Mouse (Mus musculus) stomach, postnatal 0 days (tissue): ENCODE measurements at regions not wholly inside any gene's neighbourhood (a gene's known extent, or its start where the extent isn't known, plus 50 kb on each side); places are given as distances from the start of the nearest gene placed in this dataset.

Experiments
- CTCF ChIP-seq: IDR thresholded peaks from 2 replicates; pipeline ENCODE4 v1.5.1; 2016; ENCODE audit warnings: antibody characterized with exemption, low read depth, mild to moderate bottlenecking, moderate library complexity
- EP300 ChIP-seq: optimal IDR thresholded peaks from 2 replicates; pipeline ENCODE3; 2016; ENCODE audit warnings: antibody characterized with exemption

GRCm38 (mm10) chr12:73449911-73450520, 96.2 kb downstream of the Tmem30b start:
- peak; percentile 73 for TF ChIP-seq CTCF
- TF ChIP-seq EP300, result no peak
